Mouse (Mus musculus): ENCODE data around the gene Clcn7.

GRCm38 (mm10) chr17:25089158-25089557, 44.0 kb upstream of the Clcn7 start:
- TF ChIP-seq ZNF384 (IDR thresholded peaks at IDR 0.05; ENCODE audit: low read depth, low read length) (no peak), CHD2 (IDR thresholded peaks at IDR 0.05; ENCODE audit: low read depth, low read length) (no peak), HCFC1 (IDR thresholded peaks at IDR 0.05; ENCODE audit: borderline replicate concordance, insufficient read depth, low read length) (no peak), MAFK (IDR thresholded peaks at IDR 0.05; ENCODE audit: insufficient read depth, low read depth, low read length) (no peak)
